Mouse (Mus musculus): ENCODE results near the gene Tmem238. TPM values are rescaled to one million over a fixed set of nuclear protein-coding genes. Genes with fewer than 3 reads are reported as not detected.

Tmem238 gene
- polyA plus RNA-seq, 1 experiment = 4.3 TPM

DNA sequence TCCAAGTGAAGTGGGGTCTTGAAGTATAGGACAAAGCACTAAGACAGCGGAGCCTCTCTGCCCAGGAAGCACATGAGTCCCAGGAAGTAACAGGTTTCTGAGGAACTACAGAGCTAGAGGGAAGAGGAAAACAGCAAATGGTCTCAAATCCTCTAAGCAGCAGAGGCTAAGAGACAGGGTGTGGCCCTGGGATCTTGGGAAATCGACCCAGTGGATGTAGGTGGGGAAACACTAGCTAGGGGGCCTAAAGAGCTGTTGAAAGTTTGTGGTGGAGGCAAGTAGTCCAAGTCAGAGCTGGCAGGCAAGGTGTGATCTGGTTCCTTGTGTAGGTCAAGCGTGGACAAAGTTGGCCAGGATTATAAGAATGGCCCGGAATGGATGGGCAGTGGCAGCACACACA lies 41.1 kb downstream of the Tmem238 start:
- no peak overlapping the region for H3K27ac ChIP-seq (ENCODE audit: insufficient read depth, low read length)
- no peak overlapping the region for H3K4me3 ChIP-seq (ENCODE audit: insufficient read depth, low read length)
- peak; percentile 39; the same call in 1 of the 2 replicates for TF ChIP-seq POLR2A (IDR thresholded peaks at IDR 0.05; ENCODE audit: low read depth, low read length)
- no peak for TF ChIP-seq CTCF (IDR thresholded peaks at IDR 0.05; ENCODE audit: borderline replicate concordance, insufficient read depth, low read length)

DNA sequence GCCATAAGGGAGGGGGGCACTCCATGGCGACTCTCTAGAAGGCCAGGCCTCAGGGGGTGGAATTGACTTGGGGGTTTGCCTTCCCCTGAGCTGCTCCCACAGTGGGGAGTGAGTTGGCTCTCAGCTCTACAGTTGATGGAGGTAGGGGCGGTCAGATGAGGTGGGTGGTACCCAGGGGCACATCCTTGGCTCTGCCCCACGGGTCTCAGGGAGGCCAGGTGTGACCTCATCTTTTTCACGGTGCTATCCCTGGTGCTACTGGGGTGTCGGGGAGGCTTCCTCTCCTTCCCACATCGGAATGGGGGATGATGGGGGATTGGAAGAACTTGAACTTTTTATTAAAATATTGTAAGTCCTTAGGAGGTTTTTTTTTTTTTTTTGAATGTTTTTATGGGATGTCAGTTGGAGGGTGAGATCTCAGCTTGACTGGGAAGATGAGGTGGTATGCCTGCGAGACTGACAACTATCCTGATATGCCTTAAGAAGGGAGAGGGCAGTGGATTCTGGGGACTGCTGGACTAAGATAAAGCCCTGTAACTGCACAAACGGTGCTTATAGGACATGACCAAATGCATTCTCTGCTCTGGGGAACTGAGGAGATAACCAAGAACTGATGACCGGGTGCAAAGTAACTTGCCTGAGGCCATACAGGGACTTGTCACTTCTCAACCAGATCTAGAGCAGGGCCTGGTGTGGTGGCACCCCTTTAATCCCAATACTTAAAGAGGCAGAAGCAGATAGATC lies 42.1 kb downstream of the Tmem238 start:
- no peak overlapping the region for H3K27ac ChIP-seq (ENCODE audit: insufficient read depth, low read length)
- H3K4me1 ChIP-seq (ENCODE audit: control insufficient read depth, insufficient read depth, low read length) = no peaks in the 10 kb centered on the region
- TF ChIP-seq POLR2A (IDR thresholded peaks at IDR 0.05; ENCODE audit: low read depth, low read length) (no peak), CTCF (IDR thresholded peaks at IDR 0.05; ENCODE audit: borderline replicate concordance, insufficient read depth, low read length) (no peak)

More for the DNA sequence above, 41.1 kb downstream of the Tmem238 start:
- no peaks in the 10 kb centered on the region for H3K4me1 ChIP-seq (ENCODE audit: control insufficient read depth, insufficient read depth, low read length)

DNA sequence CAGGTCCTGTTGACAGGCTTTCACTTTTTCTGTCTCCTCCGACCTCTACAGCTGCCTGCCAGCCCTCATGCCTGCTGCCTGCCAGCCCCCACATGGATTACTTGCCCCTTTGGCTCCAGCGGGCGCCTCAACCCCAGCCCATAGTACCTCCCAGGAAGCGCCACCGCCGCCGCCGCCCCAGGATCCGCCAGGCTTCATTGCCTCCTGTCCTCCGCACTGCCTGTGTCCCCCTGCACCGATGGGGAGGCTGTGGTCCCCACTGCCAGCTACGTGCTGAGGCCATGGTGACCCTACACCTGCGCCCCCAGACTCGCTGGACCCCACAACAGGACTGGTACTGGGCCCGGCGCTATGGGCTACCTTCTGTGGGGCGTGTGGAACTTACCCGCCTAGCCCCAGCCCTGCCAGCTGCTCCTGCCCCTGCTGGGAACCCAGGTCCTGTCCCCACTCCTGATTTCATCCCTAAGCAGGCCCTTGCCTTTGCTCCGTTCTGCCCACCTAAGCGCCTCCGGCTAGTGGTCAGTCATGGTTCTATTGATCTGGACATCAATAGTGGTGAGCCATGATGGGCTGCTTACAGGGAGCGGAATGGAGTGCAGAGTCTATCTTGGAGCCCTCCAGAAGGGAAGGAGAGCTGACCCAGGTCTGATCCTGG lies 43.0 kb downstream of the Tmem238 start:
- Histone ChIP-seq H3K4me1 (ENCODE audit: control insufficient read depth, insufficient read depth, low read length) (no peaks in the 10 kb centered on the region), H3K4me3 (ENCODE audit: insufficient read depth, low read length) (no peak overlapping the region), H3K27ac (ENCODE audit: insufficient read depth, low read length) (no peak overlapping the region)
- TF ChIP-seq CTCF (IDR thresholded peaks at IDR 0.05; ENCODE audit: borderline replicate concordance, insufficient read depth, low read length) (no peak), POLR2A (IDR thresholded peaks at IDR 0.05; ENCODE audit: low read depth, low read length) (no peak)

More for the DNA sequence above, 42.1 kb downstream of the Tmem238 start:
- H3K4me3 ChIP-seq (ENCODE audit: insufficient read depth, low read length) = no peak overlapping the region

DNA sequence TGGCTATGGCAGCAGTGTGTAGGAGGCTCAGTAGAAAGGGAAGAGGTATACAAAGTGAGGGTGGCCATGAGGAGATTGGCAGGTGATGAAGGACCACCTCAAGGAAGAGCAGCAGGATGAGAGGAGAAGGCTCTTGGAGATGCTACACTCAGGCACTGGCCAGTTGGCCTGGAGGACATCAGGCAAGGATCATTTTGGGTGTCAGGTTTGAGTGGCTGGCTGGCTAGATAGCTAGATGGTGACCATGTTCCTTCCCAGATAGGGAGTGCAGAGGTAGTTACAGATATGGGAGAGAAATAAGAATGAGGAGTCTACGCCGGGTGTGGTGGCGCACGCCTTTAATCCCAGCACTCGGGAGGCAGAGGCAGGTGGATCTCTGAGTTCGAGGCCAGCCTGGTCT lies 44.6 kb downstream of the Tmem238 start:
- Histone ChIP-seq H3K4me3 (ENCODE audit: insufficient read depth, low read length) (no peak overlapping the region), H3K27ac (ENCODE audit: insufficient read depth, low read length) (no peak overlapping the region), H3K4me1 (ENCODE audit: control insufficient read depth, insufficient read depth, low read length) (no peaks in the 10 kb centered on the region)
- TF ChIP-seq CTCF (IDR thresholded peaks at IDR 0.05; ENCODE audit: borderline replicate concordance, insufficient read depth, low read length) (no peak), POLR2A (IDR thresholded peaks at IDR 0.05; ENCODE audit: low read depth, low read length) (no peak)

- no peak for TF ChIP-seq POLR2A (IDR thresholded peaks at IDR 0.05; ENCODE audit: low read depth, low read length)
- TF ChIP-seq CTCF (IDR thresholded peaks at IDR 0.05; ENCODE audit: borderline replicate concordance, insufficient read depth, low read length) = no peak
- no peak overlapping the region for H3K4me3 ChIP-seq (ENCODE audit: insufficient read depth, low read length)
- H3K27ac ChIP-seq (ENCODE audit: insufficient read depth, low read length) = no peak overlapping the region
- H3K4me1 ChIP-seq (ENCODE audit: control insufficient read depth, insufficient read depth, low read length) = no peaks in the 10 kb centered on the region
These were observed 46.1 kb downstream of the Tmem238 start for GRCm38 (mm10) chr7:4743354-4743753.

DNA sequence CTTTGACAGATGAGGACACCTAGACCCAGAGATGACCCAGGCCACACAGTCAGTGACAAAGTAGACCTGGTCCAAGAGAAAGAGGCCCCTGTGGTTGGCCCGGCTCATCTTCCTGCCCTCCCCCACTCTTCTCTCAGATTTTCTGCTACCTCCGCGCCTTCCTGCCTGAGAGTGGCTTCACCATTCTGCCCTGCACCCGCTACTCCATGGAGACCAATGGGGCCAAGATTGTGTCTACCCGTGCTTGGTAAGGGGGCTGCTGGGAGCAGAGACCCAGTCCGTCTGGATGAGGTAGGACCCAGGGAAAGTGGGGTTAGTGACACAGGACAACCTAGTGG lies 47.0 kb downstream of the Tmem238 start:
- Histone ChIP-seq H3K27ac (ENCODE audit: insufficient read depth, low read length) (no peak overlapping the region), H3K4me1 (ENCODE audit: control insufficient read depth, insufficient read depth, low read length) (no peaks in the 10 kb centered on the region), H3K4me3 (ENCODE audit: insufficient read depth, low read length) (no peak overlapping the region)
- TF ChIP-seq POLR2A (IDR thresholded peaks at IDR 0.05; ENCODE audit: low read depth, low read length) (no peak), CTCF (IDR thresholded peaks at IDR 0.05; ENCODE audit: borderline replicate concordance, insufficient read depth, low read length) (no peak)

DNA sequence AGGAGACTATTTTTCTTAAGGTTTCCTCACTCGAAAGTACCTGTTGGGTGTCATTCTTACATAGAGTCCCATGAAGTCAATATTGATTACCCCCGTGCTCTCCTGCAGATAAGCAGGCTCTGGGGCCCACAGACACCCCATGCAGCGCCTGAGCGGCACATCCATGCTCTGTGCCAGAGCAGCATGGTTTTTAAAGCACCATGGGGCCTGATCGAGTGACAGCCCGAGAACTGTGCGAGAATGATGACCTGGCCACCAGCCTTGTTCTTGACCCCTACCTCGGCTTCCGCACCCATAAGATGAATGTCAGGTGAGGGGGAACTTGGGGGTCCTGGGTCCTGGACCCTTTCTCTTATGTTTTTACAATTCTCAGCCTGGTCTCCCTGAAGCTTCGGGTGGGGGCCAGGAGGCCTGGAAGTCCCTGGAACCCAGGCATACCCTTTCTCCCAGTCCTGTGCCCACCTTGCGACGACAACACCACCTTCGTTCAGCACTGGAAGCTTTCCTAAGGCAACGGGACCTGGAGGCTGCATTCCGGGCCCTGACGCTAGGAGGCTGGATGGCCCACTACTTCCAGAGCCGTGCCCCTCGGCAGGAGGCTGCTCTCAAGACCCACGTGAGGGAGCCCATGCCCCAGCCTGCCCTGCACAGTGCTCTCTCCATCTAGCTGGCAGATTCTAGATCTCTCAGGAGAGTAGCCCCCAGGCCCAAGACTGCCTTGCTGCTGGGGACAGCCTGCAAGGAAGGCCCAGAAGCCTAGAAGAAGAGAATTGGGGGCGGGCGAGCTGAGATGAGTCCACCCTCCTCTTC lies 47.6 kb downstream of the Tmem238 start:
- Histone ChIP-seq H3K27ac (ENCODE audit: insufficient read depth, low read length) (no peak overlapping the region), H3K4me1 (ENCODE audit: control insufficient read depth, insufficient read depth, low read length) (no peaks in the 10 kb centered on the region), H3K4me3 (ENCODE audit: insufficient read depth, low read length) (no peak overlapping the region)
- no peak for TF ChIP-seq POLR2A (IDR thresholded peaks at IDR 0.05; ENCODE audit: low read depth, low read length)

DNA sequence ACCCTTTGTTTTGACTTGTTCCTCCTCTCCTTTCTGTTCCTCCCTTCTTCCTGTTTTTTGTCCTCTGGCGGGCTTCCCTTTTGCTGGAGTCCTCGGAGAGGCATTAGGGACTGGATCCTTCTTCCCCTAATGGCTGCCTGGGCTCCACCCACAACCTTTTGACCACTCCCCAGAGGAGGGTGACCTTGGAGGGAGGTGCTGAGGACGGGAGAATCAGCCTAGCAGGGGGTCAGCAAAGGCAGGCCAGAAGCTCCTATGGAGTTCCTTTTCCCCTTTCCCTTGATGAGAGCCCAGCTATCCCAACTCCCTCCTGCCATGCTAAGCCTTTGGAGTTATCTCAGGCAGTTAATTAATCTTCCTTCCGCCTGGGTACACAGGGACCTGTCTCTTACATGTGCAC lies 48.3 kb downstream of the Tmem238 start:
- peak; percentile 61 for TF ChIP-seq POLR2A (IDR thresholded peaks at IDR 0.05; ENCODE audit: low read depth, low read length)
- no peak for TF ChIP-seq CTCF (IDR thresholded peaks at IDR 0.05; ENCODE audit: borderline replicate concordance, insufficient read depth, low read length)
- Histone ChIP-seq H3K27ac (ENCODE audit: insufficient read depth, low read length) (0 out of 2 replicates have a peak overlapping the region, but pooled peaks have one; percentile 17), H3K4me3 (ENCODE audit: insufficient read depth, low read length) (peak overlapping the region; percentile 63), H3K4me1 (ENCODE audit: control insufficient read depth, insufficient read depth, low read length) (no peaks in the 10 kb centered on the region)

- Histone ChIP-seq H3K27ac (ENCODE audit: insufficient read depth, low read length) (peak overlapping the region; percentile 17), H3K4me3 (ENCODE audit: insufficient read depth, low read length) (peak overlapping the region; percentile 63), H3K4me1 (ENCODE audit: control insufficient read depth, insufficient read depth, low read length) (no peaks in the 10 kb centered on the region)
- peak; percentile 43; the same call in 1 of the 2 replicates for TF ChIP-seq POLR2A (IDR thresholded peaks at IDR 0.05; ENCODE audit: low read depth, low read length)
- no peak for TF ChIP-seq CTCF (IDR thresholded peaks at IDR 0.05; ENCODE audit: borderline replicate concordance, insufficient read depth, low read length)
These were observed 49.1 kb downstream of the Tmem238 start for GRCm38 (mm10) chr7:4740309-4740727.

Measured in embryonic fibroblast, embryonic 13.5 days (primary cell).